Mouse (Mus musculus) urinary bladder, postnatal 4 days (tissue): ENCODE results near the gene Tcirg1.

ENCODE experiments used
- DNase-seq, 2 experiments: peaks; one replicate each; pipeline ENCODE4 v3.0.0; 2021 to 2022; ENCODE audit warnings: low spot score in 2 of 2

Gene Tcirg1

GRCm38 (mm10) chr19:3898952-3899351 lies 8.0 kb downstream of the Tcirg1 start:
- DNase-seq = no peak

- no peak for DNase-seq
Measured at GRCm38 (mm10) chr19:3897557-3897956, 9.4 kb downstream of the Tcirg1 start.

- DNase-seq = no peak
Measured at GRCm38 (mm10) chr19:3896208-3896607, 10.7 kb downstream of the Tcirg1 start.

- DNase-seq = no peak
Measured at GRCm38 (mm10) chr19:3895171-3895631, 11.7 kb downstream of the Tcirg1 start.

GRCm38 (mm10) chr19:3894294-3894693 lies 12.6 kb downstream of the Tcirg1 start:
- DNase-seq = no peak

- no peak for DNase-seq
Measured at GRCm38 (mm10) chr19:3893545-3894116, 13.3 kb downstream of the Tcirg1 start.

GRCm38 (mm10) chr19:3890181-3890580 lies 16.8 kb downstream of the Tcirg1 start:
- no peak for DNase-seq

- no peak for DNase-seq
Measured at GRCm38 (mm10) chr19:3889096-3889495, 17.8 kb downstream of the Tcirg1 start.

- DNase-seq = no peak
Measured at GRCm38 (mm10) chr19:3884325-3884990, 22.5 kb downstream of the Tcirg1 start.

GRCm38 (mm10) chr19:3882214-3882613 lies 24.7 kb downstream of the Tcirg1 start:
- DNase-seq = no peak

- no peak for DNase-seq
Measured at GRCm38 (mm10) chr19:3880054-3880848, 26.7 kb downstream of the Tcirg1 start.

GRCm38 (mm10) chr19:3875045-3875444 lies 31.9 kb downstream of the Tcirg1 start:
- no peak for DNase-seq

GRCm38 (mm10) chr19:3872373-3872772 lies 34.6 kb downstream of the Tcirg1 start:
- DNase-seq = no peak

- no peak for DNase-seq
Measured at GRCm38 (mm10) chr19:3871468-3871867, 35.5 kb downstream of the Tcirg1 start.

GRCm38 (mm10) chr19:3868290-3868689 lies 38.6 kb downstream of the Tcirg1 start:
- no peak for DNase-seq

- no peak for DNase-seq
Measured at GRCm38 (mm10) chr19:3864960-3865359, 42.0 kb downstream of the Tcirg1 start.

- no peak for DNase-seq
Measured at GRCm38 (mm10) chr19:3862713-3863112, 44.2 kb downstream of the Tcirg1 start.

- DNase-seq = no peak
Measured at GRCm38 (mm10) chr19:3857220-3857619, 49.7 kb downstream of the Tcirg1 start.

- no peak for DNase-seq
Measured at GRCm38 (mm10) chr19:3855601-3856000, 51.3 kb downstream of the Tcirg1 start.

GRCm38 (mm10) chr19:3855091-3855490 lies 51.8 kb downstream of the Tcirg1 start:
- no peak for DNase-seq

- no peak for DNase-seq
Measured at GRCm38 (mm10) chr19:3853891-3854290, 53.0 kb downstream of the Tcirg1 start.

GRCm38 (mm10) chr19:3853121-3853520 lies 53.8 kb downstream of the Tcirg1 start:
- DNase-seq = no peak
